Mouse (Mus musculus) heart, postnatal 10 days (tissue): Measurements from ENCODE around the gene Cstl1. TPM values are rescaled to one million over a fixed set of nuclear protein-coding genes. Genes with fewer than 3 reads are reported as not detected.

Experiments used
- total RNA-seq, 2 experiments: library from RNA; stranded (reverse); gene quantifications; 2 replicates each; pipeline ENCODE4 v1.2.3; 2021

Cstl1 gene
- total RNA-seq, 2 experiments from 2014 or later: not detected

Other genes with a start within 250 kb of the Cstl1 start
- gene Nxt1, start 77.8 kb upstream of the Cstl1 start, total RNA-seq: 10 to 100 TPM in 1 of 2 experiments, 1 to 10 TPM in 1; 9.4 to 14.2 TPM
- gene Gzf1, start 69.3 kb upstream of the Cstl1 start, total RNA-seq: 10 to 100 TPM; 21.5 to 22.2 TPM
- 1 to 10 TPM; 2.1 to 2.5 TPM for gene Napb, start 17.9 kb upstream of the Cstl1 start, total RNA-seq
- not detected for gene Cst11, start 21.1 kb downstream of the Cstl1 start, total RNA-seq
- not detected for gene 8030411F24Rik, start 31.7 kb downstream of the Cstl1 start, total RNA-seq
- gene Cst12, start 39.0 kb downstream of the Cstl1 start, total RNA-seq: 1 to 10 TPM; 1.1 to 1.4 TPM
- gene Cst8, start 48.4 kb downstream of the Cstl1 start, total RNA-seq: not detected
- gene Cst13, start 69.7 kb downstream of the Cstl1 start, total RNA-seq: not detected
- gene Cst9, start 84.8 kb downstream of the Cstl1 start, total RNA-seq: 1 to 10 TPM; 2.3 to 4.0 TPM
- gene 9230104L09Rik, start 114.7 kb downstream of the Cstl1 start, total RNA-seq: under 1 TPM in 1 of 2 experiments, not detected in 1; 0.43 TPM
- gene Cst3, start 125.3 kb downstream of the Cstl1 start, total RNA-seq: 100 to 1,000 TPM; 775 to 820 TPM